Mouse (Mus musculus): ENCODE measurements at regions not wholly inside any gene's neighbourhood (a gene's known extent, or its start where the extent isn't known, plus 50 kb on each side); places are given as distances from the start of the nearest gene placed in this dataset.

DNA sequence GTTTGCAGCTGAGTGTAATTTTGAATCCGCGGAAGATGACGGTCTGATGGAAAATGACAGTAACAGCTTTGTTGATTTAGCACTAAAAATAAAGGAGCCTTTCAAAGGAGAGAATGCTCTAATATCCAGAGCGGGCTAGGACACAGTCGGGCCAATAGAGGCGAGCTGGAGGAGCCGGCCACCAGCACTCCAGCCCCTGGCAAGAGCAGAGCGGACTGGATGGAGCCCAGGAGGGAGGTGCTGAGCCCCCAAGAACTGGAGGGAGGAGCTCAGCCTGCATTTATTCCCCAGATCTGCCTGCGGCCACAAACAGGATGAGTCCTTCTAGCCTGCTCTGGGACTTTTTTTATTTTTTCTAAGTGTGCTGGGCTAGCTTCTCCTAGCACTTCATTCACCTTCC is 426.9 kb downstream of the Insc start:
- DNase-seq (ENCODE audit: low spot score) = no peak
- H3K9me3 ChIP-seq (ENCODE audit: control insufficient read depth, low read length) = no peaks in the 10 kb centered on the region
- no peaks in the 10 kb centered on the region for H3K27me3 ChIP-seq (ENCODE audit: control insufficient read depth, insufficient read depth, low read length)
- H3K36me3 ChIP-seq (ENCODE audit: control insufficient read depth, insufficient read depth, low read length) = no peaks in the 10 kb centered on the region
- ATAC-seq (ENCODE audit: low FRiP score) = no peak
- no peak overlapping the region for H3K9ac ChIP-seq (ENCODE audit: low read depth, low read length)
- WGBS = 70% methylated on average over 9 of the region's 9 CpGs
- no peaks in the 10 kb centered on the region for H3K4me1 ChIP-seq (replicated peaks; ENCODE audit: control insufficient read depth, insufficient read depth, low read length)
- no peak overlapping the region for H3K4me3 ChIP-seq (ENCODE audit: low read depth, low read length)
- H3K27ac ChIP-seq (ENCODE audit: low read depth, low read length) = no peak overlapping the region
- no peak overlapping the region for H3K4me2 ChIP-seq (replicated peaks; ENCODE audit: low read depth, low read length)

GRCm38 (mm10) chr7:115192482-115192881 is 449.0 kb downstream of the Insc start:
- Histone ChIP-seq H3K4me2 (replicated peaks; ENCODE audit: low read depth, low read length) (no peak overlapping the region), H3K9ac (ENCODE audit: low read depth, low read length) (no peak overlapping the region), H3K27ac (ENCODE audit: low read depth, low read length) (no peak overlapping the region), H3K27me3 (ENCODE audit: control insufficient read depth, insufficient read depth, low read length) (no peaks in the 10 kb centered on the region), H3K4me3 (ENCODE audit: low read depth, low read length) (no peak overlapping the region), H3K4me1 (replicated peaks; ENCODE audit: control insufficient read depth, insufficient read depth, low read length) (no peaks in the 10 kb centered on the region), H3K9me3 (ENCODE audit: control insufficient read depth, low read length) (no peaks in the 10 kb centered on the region), H3K36me3 (ENCODE audit: control insufficient read depth, insufficient read depth, low read length) (no peaks in the 10 kb centered on the region)
- 69% methylated on average over 5 of the region's 5 CpGs for WGBS
- DNase-seq (ENCODE audit: low spot score) (no peak), ATAC-seq (ENCODE audit: low FRiP score) (no peak)

DNA sequence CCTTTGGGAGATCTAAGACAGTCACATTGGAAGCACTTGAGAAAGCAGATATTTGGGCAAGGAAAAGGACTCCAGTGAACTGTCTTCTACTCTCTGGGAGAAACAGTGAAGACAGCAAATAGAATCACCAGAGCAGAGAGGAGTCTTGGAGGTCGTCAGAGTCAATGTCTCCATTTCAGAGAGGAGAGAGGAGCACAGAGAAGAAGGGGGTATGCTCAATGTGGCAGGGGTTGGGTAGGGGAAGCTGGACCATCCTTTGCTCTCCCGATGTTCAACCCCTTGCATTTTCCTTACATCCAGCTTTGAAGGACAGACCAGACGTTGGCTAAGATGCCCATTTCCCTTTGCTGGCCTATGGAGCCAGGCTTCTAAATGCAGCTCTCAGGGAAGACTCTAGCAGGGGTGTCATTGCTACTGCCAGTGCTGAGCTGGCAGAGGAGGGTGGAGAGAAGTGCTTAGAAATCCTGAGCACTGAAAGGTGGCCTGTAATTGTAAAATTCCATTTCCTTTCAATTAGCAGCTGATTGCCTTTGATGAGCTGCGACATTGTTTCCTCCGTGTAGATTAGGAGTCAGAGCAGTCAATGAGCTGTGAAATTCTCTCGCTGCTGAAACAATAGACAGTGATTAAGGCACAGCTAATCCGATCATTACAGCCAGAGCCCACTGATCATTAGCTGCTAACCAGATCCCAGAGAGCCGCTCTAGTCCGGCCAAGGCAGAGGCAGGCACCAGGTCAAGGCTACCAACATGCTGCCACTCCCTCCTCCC is 449.7 kb downstream of the Insc start:
- Histone ChIP-seq H3K4me1 (replicated peaks; ENCODE audit: control insufficient read depth, insufficient read depth, low read length) (no peaks in the 10 kb centered on the region), H3K4me2 (replicated peaks; ENCODE audit: low read depth, low read length) (no peak overlapping the region), H3K4me3 (ENCODE audit: low read depth, low read length) (no peak overlapping the region), H3K36me3 (ENCODE audit: control insufficient read depth, insufficient read depth, low read length) (no peaks in the 10 kb centered on the region), H3K9me3 (ENCODE audit: control insufficient read depth, low read length) (no peaks in the 10 kb centered on the region), H3K27me3 (ENCODE audit: control insufficient read depth, insufficient read depth, low read length) (no peaks in the 10 kb centered on the region), H3K9ac (ENCODE audit: low read depth, low read length) (no peak overlapping the region), H3K27ac (ENCODE audit: low read depth, low read length) (no peak overlapping the region)
- 26% methylated on average over 9 of the region's 9 CpGs for WGBS
- no peak for DNase-seq (ENCODE audit: low spot score)
- ATAC-seq (ENCODE audit: low FRiP score) = no peak

DNA sequence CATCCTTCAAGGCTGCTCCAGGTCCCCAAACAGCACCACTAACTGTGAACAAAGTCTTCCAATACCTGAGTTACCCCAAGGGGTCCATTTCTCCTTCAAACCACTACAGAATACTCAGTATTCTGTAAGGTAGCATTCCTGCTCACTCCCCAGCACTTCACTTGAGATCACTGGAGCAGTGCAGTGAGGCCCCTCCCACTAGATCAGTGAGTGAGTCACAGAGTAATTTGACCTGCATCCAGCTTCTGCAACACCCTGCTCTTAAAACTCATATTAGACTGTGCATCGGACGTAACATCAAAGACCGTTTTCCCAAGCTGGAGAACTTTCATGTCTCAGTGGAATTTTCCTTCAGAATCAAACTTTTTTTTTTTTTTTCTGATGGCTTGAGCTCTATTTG is 461.4 kb downstream of the Insc start:
- DNase-seq (ENCODE audit: low spot score) (no peak), ATAC-seq (ENCODE audit: low FRiP score) (no peak)
- H3K9me3 ChIP-seq (ENCODE audit: control insufficient read depth, low read length) = no peaks in the 10 kb centered on the region
- no peak overlapping the region for H3K27ac ChIP-seq (ENCODE audit: low read depth, low read length)
- H3K4me2 ChIP-seq (replicated peaks; ENCODE audit: low read depth, low read length) = no peak overlapping the region
- no peaks in the 10 kb centered on the region for H3K4me1 ChIP-seq (replicated peaks; ENCODE audit: control insufficient read depth, insufficient read depth, low read length)
- H3K9ac ChIP-seq (ENCODE audit: low read depth, low read length) = no peak overlapping the region
- WGBS = 73% methylated on average over 3 of the region's 3 CpGs
- no peaks in the 10 kb centered on the region for H3K36me3 ChIP-seq (ENCODE audit: control insufficient read depth, insufficient read depth, low read length)
- H3K27me3 ChIP-seq (ENCODE audit: control insufficient read depth, insufficient read depth, low read length) = no peaks in the 10 kb centered on the region
- no peak overlapping the region for H3K4me3 ChIP-seq (ENCODE audit: low read depth, low read length)

DNA sequence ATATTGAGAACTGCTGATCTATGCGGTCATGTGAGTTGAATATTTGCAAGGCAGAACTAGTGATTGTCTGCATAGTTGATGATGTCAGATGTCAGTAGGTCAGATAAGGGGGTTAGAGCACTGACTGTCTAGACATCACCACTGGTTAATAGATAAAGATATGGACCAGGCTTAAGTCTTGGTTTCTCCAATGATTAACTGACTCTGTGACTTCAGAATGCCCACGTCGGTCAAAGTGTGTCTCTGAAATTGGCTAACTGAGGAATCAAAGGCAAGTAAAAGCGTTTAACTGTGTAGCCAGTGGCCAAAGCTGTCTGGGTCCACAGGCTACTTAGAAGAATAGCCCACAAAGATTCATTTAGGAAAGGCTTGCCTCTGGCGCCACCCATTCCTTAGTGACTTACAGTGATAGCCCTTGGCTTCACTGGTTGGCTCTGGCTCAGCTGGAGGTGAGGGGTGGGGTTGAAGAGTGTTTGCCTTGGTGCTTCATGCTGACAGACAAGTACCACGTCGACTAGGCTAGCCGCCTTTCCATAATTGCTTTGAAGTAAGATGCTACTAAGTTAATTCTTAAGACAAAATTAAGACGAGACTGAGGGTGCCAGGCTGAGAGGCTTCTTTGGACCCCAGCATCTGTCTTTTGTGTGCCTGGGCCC is 463.1 kb downstream of the Insc start:
- ATAC-seq (ENCODE audit: low FRiP score) = no peak
- Histone ChIP-seq H3K9ac (ENCODE audit: low read depth, low read length) (no peak overlapping the region), H3K9me3 (ENCODE audit: control insufficient read depth, low read length) (no peaks in the 10 kb centered on the region), H3K27me3 (ENCODE audit: control insufficient read depth, insufficient read depth, low read length) (no peaks in the 10 kb centered on the region), H3K27ac (ENCODE audit: low read depth, low read length) (no peak overlapping the region), H3K4me3 (ENCODE audit: low read depth, low read length) (no peak overlapping the region), H3K4me1 (replicated peaks; ENCODE audit: control insufficient read depth, insufficient read depth, low read length) (no peaks in the 10 kb centered on the region), H3K4me2 (replicated peaks; ENCODE audit: low read depth, low read length) (no peak overlapping the region), H3K36me3 (ENCODE audit: control insufficient read depth, insufficient read depth, low read length) (no peaks in the 10 kb centered on the region)
- DNase-seq (ENCODE audit: low spot score) = no peak
- 69% methylated on average over 9 of the region's 9 CpGs for WGBS

DNA sequence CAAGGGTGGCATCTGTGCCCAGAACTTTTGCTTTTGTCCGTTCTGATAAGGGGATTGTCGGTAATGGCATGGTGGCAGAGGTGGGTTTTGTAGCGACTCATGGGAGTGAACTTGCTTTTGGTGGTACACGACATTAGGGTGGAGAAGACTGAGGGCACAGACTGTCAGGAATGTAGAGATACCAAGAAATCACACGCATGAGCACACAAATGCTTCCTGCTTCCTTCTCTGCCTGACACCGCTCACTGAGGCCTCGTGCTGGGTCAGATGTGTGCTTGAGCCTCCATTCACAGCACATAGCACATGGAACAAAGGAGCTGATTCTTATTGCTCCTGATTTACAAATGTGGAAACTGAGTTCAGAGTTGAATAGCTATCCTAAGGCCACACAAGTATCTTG is 465.3 kb downstream of the Insc start:
- Histone ChIP-seq H3K36me3 (ENCODE audit: control insufficient read depth, insufficient read depth, low read length) (no peaks in the 10 kb centered on the region), H3K4me1 (replicated peaks; ENCODE audit: control insufficient read depth, insufficient read depth, low read length) (no peaks in the 10 kb centered on the region), H3K27me3 (ENCODE audit: control insufficient read depth, insufficient read depth, low read length) (no peaks in the 10 kb centered on the region), H3K4me2 (replicated peaks; ENCODE audit: low read depth, low read length) (no peak overlapping the region), H3K4me3 (ENCODE audit: low read depth, low read length) (no peak overlapping the region), H3K9ac (ENCODE audit: low read depth, low read length) (no peak overlapping the region), H3K27ac (ENCODE audit: low read depth, low read length) (no peak overlapping the region), H3K9me3 (ENCODE audit: control insufficient read depth, low read length) (no peaks in the 10 kb centered on the region)
- ATAC-seq (ENCODE audit: low FRiP score) = no peak
- no peak for DNase-seq (ENCODE audit: low spot score)
- 81% methylated on average over 7 of the region's 7 CpGs for WGBS

DNA sequence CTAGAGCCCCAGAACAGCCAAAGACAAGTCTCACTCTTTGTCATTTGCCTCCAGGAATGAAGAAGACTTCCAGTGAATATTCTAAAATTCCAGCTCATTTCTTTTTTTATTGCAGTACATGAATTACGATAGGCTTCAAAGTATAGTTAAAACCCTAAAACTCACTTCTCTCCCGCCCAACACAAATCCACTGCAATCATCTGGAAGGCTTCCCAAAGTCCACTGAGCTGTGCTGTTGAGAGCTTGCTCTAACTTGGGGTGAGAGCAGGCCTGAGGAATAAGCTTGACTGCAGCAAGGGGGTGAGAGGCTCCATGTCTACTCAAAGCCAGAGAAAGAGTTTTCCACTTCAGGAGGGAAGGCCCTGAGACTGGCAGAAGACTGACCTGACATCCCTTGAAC is 466.5 kb downstream of the Insc start:
- no peak overlapping the region for H3K27ac ChIP-seq (ENCODE audit: low read depth, low read length)
- no peak overlapping the region for H3K4me2 ChIP-seq (replicated peaks; ENCODE audit: low read depth, low read length)
- ATAC-seq (ENCODE audit: low FRiP score) (no peak), DNase-seq (ENCODE audit: low spot score) (no peak)
- no peaks in the 10 kb centered on the region for H3K36me3 ChIP-seq (ENCODE audit: control insufficient read depth, insufficient read depth, low read length)
- no peaks in the 10 kb centered on the region for H3K9me3 ChIP-seq (ENCODE audit: control insufficient read depth, low read length)
- no peaks in the 10 kb centered on the region for H3K4me1 ChIP-seq (replicated peaks; ENCODE audit: control insufficient read depth, insufficient read depth, low read length)
- H3K9ac ChIP-seq (ENCODE audit: low read depth, low read length) = no peak overlapping the region
- WGBS = 94% methylated on average over 2 of the region's 2 CpGs
- no peak overlapping the region for H3K4me3 ChIP-seq (ENCODE audit: low read depth, low read length)
- no peaks in the 10 kb centered on the region for H3K27me3 ChIP-seq (ENCODE audit: control insufficient read depth, insufficient read depth, low read length)

GRCm38 (mm10) chr7:115216838-115217237 is 473.3 kb downstream of the Insc start:
- H3K36me3 ChIP-seq (ENCODE audit: control insufficient read depth, insufficient read depth, low read length) = no peaks in the 10 kb centered on the region
- H3K27ac ChIP-seq (ENCODE audit: low read depth, low read length) = no peak overlapping the region
- ATAC-seq (ENCODE audit: low FRiP score) (peak; percentile 88), DNase-seq (ENCODE audit: low spot score) (peak; percentile 94)
- no peaks in the 10 kb centered on the region; the same call in 1 of the 2 replicates for H3K27me3 ChIP-seq (ENCODE audit: control insufficient read depth, insufficient read depth, low read length)
- 3% methylated on average over 8 of the region's 13 CpGs for WGBS
- H3K4me1 ChIP-seq (replicated peaks; ENCODE audit: control insufficient read depth, insufficient read depth, low read length) = peaks cover 2% of the 10 kb centered on the region; the same call in 1 of the 2 replicates
- no peaks in the 10 kb centered on the region for H3K9me3 ChIP-seq (ENCODE audit: control insufficient read depth, low read length)
- no peak overlapping the region for H3K9ac ChIP-seq (ENCODE audit: low read depth, low read length)
- peak overlapping the region; percentile 42 for H3K4me2 ChIP-seq (replicated peaks; ENCODE audit: low read depth, low read length)
- H3K4me3 ChIP-seq (ENCODE audit: low read depth, low read length) = peak overlapping the region; percentile 23; the same call in 1 of the 2 replicates

DNA sequence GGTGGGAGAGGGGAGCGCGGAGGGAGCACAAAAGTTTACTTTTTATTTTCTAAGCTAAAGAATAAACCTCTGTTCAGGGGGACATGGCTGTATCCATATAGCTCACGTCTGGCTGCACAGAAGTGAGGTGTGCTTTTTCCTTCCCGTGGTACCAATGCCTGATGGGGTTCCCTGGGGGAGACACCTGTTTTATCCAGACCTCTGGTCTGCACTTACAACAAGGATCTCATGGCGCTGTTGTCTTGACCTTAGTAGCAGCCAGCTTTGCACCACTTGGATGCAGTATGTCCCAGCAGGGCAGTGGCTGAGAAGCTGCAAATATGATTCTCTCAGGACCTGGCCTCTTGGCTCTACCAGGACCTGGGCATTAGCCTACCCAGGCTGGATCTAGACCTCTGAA is 473.8 kb downstream of the Insc start:
- Histone ChIP-seq H3K27ac (ENCODE audit: low read depth, low read length) (no peak overlapping the region), H3K9ac (ENCODE audit: low read depth, low read length) (0 out of 2 replicates have a peak overlapping the region, but pooled peaks have one; percentile 7)

More for the DNA sequence above, 473.8 kb downstream of the Insc start:
- Histone ChIP-seq H3K27me3 (ENCODE audit: control insufficient read depth, insufficient read depth, low read length) (no peaks in the 10 kb centered on the region; the same call in 1 of the 2 replicates), H3K36me3 (ENCODE audit: control insufficient read depth, insufficient read depth, low read length) (no peaks in the 10 kb centered on the region), H3K4me1 (replicated peaks; ENCODE audit: control insufficient read depth, insufficient read depth, low read length) (peaks cover 2% of the 10 kb centered on the region; the same call in 1 of the 2 replicates), H3K4me3 (ENCODE audit: low read depth, low read length) (peak overlapping the region; percentile 23; the same call in 1 of the 2 replicates), H3K4me2 (replicated peaks; ENCODE audit: low read depth, low read length) (peak overlapping the region; percentile 42), H3K9me3 (ENCODE audit: control insufficient read depth, low read length) (no peaks in the 10 kb centered on the region)
- peak; percentile 62 for ATAC-seq (ENCODE audit: low FRiP score)
- DNase-seq (ENCODE audit: low spot score) = peak; percentile 46
- WGBS = 4% methylated on average over 5 of the region's 5 CpGs
